Mouse (Mus musculus): ENCODE results near the gene Klhdc8b.

The Klhdc8b gene

GRCm38 (mm10) chr9:108451519-108452160, 9.7 kb downstream of the Klhdc8b start:
- in situ Hi-C loops (cut with MboI, MseI), result no loop called here

- in situ Hi-C loops (cut with MboI, MseI), result no loop called here
These were observed 10.2 kb downstream of the Klhdc8b start for GRCm38 (mm10) chr9:108451170-108451493.

DNA sequence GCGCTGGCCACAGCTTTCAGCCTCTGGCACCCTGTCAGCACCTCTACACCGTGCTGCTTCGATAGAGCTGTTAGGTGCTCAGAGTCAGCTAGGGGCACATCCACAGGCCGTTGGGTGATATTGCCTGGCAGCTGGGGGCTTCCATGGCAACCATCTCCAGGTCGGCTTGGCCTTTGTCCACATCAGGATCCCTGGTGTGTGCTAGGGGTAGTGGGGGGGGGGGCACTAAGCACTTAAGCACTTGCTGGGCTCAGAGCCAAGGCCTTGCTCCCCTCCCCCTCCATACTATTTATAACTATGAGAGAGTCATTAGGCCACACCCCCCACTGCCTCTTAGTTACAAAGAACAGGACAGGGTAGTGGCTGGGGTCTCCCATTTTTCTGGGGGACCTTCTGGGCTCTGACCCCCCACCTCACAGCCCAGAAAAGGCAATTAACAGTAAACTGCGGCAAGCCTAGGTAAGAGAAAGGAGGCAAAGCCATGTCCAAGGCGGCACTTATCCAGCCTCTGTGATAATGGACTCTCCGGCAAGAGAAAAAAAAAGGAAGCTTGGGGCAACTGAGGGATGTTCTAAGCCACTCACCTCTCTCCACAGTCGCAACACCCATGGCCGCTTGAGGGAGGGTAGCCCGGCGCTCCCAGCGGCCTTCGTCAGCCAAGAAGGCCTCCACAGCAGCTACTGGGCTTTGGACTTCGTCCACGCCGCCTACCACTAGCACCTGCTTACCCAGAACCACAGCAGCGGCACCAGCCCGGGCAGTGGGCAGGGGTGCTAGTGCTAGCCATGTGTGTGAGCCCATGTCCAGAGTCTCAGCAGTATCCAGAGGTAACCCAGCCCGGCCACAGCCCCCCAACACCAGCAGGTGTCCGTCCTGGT, 10.8 kb downstream of the Klhdc8b start:
- in situ Hi-C loops (cut with MboI, MseI), result no loop called here

- in situ Hi-C loops (cut with MboI, MseI), result no loop called here
These were observed 11.5 kb downstream of the Klhdc8b start for GRCm38 (mm10) chr9:108449860-108450259.

GRCm38 (mm10) chr9:108445125-108445524, 16.3 kb downstream of the Klhdc8b start:
- in situ Hi-C loops (cut with MboI, MseI), result no loop called here

DNA sequence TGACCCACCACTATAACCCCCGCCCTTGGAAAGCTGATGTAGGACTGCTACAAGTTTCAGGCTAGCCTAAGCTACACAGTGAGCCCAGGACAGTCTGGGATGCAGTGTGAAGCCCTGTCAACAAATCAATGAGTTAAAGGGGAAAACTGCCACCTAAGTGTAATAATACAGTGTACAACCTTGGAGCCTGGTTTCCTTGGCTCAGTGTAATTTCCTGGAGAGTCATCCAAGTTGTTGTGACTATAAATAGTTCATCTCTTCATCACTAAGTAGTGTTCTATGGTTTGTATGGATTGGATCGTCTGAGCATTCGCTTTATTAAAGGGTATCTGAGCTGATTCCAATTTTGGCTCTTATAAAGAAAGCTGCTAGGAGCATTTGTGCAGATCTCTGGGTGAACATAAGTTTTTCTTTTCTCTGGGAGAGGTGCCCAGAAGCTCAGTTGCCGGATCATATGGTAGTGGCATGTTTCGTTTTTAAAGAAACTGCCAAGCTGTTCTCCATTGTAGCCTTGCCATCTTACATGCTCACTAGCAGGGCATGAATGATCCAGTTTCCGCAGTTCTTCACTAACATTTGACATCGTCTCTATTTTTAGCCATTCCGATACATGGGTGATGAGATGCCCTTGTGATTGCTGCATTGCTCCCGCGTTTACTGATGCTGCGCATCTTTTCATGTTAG, 20.0 kb downstream of the Klhdc8b start:
- in situ Hi-C loops (cut with MboI, MseI), result no loop called here

- in situ Hi-C loops (cut with MboI, MseI), result no loop called here
These were observed 20.9 kb downstream of the Klhdc8b start for GRCm38 (mm10) chr9:108440485-108440884.

DNA sequence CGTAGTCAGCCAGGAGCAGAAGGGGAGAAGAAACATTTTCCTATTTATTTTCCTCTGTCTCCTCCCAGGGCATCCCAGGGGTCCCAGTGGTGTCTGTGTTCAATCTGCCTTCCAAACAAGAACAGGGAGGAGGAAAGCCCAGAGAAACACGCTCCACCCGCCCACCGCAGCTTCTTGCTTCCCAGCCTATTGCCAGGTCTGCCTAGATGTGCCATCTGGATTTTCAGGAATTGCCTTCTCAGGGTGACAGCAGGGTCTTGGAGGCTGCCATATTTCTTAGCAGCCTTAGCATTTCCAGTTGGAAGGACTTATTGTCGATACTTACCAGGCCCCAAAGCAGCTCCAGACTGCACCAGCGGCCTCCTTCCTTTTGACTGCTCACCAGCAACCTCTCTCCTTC, 22.2 kb downstream of the Klhdc8b start:
- in situ Hi-C loops (cut with MboI, MseI), result no loop called here

DNA sequence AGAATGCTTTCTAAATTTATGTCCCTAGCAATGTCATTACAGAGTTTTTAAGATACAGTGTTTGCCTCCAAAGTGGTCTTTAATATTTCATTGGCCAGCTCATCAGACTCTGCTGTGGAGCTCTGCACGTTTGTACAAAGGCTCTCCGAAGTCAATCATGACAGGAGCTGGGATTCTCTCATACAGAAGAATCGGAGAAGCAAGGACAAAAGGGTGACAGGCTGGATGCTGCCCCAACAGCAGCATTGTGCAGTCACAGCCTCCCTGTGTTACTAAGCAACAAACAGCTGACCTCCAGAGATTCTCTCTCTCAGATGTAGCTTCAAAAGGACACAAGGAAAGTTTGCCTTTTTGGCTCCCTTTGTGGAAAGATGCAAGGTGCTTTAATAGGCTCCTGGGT, 25.2 kb downstream of the Klhdc8b start, which contains the start of gene BC048562:
BC048562 (plus strand) TSS at position 301 of the 400 bp plus-strand sequence.
- in situ Hi-C loops (cut with MboI, MseI), result no loop called here

- in situ Hi-C loops (cut with MboI, MseI), result no loop called here
These were observed 29.8 kb downstream of the Klhdc8b start for GRCm38 (mm10) chr9:108431431-108432067.

DNA sequence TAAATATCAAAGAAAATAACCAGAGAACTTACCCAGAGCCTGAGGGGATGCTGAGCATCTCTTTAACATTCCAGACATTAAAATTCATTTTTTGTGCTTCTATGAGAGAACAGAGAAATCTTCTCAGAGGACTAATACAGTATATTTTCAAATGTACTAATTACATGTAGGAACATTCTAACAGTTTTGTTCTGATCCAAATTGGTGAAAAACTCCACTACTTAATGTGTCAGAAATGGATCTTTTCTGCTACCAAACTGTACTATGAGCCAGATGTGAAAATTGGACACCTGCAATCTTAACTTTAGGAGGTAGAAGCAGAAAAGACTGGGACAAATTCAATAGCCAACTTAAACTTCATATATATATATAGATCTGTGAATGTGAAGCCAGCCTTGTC, 33.0 kb downstream of the Klhdc8b start, which contains the start of gene Ccdc36:
Ccdc36 (minus strand) TSS at position 101 of the 400 bp plus-strand sequence.
- in situ Hi-C loops (cut with MboI, MseI), result loop anchor here in 1 of 2 experiments (10.0 kb wide), 1 partner anchor 486 kb away; the partner anchor contains the start of gene Tmem89

- in situ Hi-C loops (cut with MboI, MseI), result no loop called here
These were observed 49.2 kb downstream of the Klhdc8b start for GRCm38 (mm10) chr9:108412221-108412620.

- in situ Hi-C loops (cut with MboI, MseI), result no loop called here
These were observed 49.9 kb downstream of the Klhdc8b start for GRCm38 (mm10) chr9:108411381-108411942.

GRCm38 (mm10) chr9:108409535-108409934, 51.8 kb downstream of the Klhdc8b start:
- in situ Hi-C loops (cut with MboI, MseI), result no loop called here

DNA sequence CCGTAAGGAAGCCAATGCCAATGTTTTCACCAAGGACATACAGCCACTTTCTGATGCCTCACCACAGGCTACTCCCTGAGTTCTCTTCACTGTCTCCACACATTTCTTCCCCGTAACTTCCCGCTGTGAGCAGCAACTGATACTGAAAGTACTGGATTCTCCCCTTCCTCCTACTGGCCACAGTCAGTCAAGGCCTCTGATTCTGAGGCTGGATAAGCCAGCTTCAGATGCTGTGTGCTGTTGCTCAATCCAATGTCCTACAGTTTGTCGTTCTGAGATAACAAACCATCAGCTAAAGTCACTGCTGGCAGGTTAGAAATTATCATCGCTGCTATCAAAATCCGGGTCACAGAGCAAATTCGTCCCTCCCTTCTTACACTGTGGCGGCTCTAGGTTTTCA, 56.9 kb downstream of the Klhdc8b start:
- in situ Hi-C loops (cut with MboI, MseI), result no loop called here

DNA sequence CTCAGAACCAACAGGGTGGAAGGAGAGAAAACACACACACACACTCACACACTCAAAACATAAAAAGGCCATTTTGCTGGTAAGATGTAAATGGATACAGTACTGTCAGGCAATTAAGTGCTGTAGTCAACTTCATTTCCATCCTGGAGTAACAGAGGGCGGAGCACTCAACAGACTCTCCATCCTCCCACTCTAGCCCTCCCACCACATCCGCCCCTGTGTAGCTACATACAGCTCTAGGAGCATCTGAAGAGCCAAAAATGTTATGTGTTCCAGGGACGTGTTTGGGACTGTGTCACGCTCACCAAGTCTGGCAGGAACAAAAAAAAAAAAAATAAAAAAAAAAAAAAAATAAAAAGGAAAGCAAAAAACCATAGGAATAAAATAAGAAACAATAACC, 58.3 kb downstream of the Klhdc8b start:
- in situ Hi-C loops (cut with MboI, MseI), result no loop called here

DNA sequence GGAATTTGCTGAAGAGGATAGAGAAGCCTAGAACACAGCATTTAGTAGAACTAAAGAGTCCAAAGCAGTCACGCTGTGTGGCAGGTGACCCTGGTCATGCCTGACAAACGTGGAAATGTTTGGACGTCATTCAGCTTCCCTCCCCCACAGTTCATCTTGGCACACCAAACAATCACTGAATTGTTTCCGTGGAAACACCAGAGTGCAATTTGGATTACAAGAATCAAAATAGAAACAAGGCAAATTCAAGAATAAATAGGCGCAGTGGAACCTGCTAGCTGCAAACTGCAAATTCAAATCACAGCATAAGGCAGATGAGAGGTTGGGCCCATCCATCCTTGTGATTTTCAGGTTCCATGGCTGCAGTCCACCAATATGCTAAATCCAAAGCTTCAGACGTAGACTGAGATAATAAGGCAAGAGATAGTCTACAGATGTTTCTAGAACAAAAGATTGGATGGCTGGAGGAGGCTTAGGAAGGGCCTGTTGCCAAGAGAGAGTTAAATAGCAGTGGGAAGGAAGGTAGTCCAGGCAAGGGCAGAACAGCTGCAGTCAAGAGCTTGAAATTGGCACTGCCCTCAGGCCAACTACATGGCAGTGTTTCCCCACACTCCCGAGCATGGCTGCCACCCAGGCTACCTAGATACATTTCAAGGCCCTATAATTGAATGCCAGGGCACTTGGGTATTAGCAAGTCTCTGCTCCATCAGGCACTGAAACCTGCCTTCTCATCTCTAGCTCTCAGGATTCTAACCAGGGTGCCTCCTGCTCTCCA, 60.0 kb downstream of the Klhdc8b start:
- in situ Hi-C loops (cut with MboI, MseI), result no loop called here

DNA sequence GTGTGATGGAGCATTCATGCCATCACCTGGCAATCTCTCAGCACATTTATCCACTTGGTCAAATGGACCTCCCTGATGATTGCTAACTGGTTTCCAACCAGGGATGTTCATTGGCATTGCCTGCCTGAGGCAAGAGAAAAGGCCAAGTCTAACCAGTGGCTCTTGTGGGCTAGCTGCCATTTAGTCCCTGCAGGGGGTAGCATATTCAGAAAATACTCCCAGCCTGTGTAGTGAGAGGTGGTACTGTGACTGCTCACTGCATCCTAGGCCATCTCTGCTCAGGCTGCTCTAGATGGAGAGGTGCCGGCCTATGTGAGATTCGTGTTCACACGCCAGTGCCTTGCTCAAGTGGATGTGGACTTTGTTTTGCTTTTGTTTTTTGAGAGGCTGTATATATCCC, 63.1 kb downstream of the Klhdc8b start:
- in situ Hi-C loops (cut with MboI, MseI), result no loop called here

Measured in T-helper 17 cell (primary cell).